Mouse (Mus musculus): Measurements from ENCODE around the gene Polr3h.

GRCm38 (mm10) chr15:81961078-81961451 is 35.0 kb upstream of the Polr3h start:
- TF ChIP-seq MAX (IDR thresholded peaks at IDR 0.05; ENCODE audit: low read depth) (no peak), MYOG (IDR thresholded peaks at IDR 0.05; ENCODE audit: control insufficient read depth in 1 of 3, insufficient read depth in 1 of 3, insufficient read length in 2 of 3, low read depth in 2 of 3) (no peak)

All from myocyte (in vitro differentiated cells).